Mouse (Mus musculus): ENCODE data around the gene Smg1.

Smg1 gene

DNA sequence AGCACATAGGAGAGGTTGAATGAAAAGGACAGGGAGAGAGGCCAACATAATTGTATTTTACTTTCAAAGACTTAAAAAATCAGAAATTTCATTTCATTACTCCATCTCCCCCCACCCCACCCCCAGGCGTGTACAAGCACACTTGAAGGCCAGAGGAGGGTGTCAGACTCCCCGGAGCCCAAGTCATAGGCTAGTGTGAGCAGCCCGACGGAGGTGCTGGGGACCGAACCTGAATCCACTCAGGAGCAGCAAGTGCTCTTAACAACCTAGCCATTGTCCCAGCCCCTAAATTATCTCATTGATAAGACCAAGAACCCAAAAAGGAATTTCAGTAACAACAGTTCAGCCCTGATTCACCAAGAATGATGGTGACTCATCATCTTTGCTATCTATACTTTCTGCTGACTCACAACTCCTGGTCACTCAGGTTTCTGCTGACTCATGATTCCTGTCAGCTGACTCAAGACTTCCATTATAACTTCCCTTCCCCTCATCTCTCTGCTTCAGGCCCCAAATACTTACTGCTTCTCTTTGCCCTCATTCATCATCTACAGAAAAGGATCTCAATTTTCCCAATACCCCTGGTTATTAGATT lies 138.9 kb downstream of the Smg1 start:
- DNase-seq (ENCODE audit: low read depth, low spot score): no peak

DNA sequence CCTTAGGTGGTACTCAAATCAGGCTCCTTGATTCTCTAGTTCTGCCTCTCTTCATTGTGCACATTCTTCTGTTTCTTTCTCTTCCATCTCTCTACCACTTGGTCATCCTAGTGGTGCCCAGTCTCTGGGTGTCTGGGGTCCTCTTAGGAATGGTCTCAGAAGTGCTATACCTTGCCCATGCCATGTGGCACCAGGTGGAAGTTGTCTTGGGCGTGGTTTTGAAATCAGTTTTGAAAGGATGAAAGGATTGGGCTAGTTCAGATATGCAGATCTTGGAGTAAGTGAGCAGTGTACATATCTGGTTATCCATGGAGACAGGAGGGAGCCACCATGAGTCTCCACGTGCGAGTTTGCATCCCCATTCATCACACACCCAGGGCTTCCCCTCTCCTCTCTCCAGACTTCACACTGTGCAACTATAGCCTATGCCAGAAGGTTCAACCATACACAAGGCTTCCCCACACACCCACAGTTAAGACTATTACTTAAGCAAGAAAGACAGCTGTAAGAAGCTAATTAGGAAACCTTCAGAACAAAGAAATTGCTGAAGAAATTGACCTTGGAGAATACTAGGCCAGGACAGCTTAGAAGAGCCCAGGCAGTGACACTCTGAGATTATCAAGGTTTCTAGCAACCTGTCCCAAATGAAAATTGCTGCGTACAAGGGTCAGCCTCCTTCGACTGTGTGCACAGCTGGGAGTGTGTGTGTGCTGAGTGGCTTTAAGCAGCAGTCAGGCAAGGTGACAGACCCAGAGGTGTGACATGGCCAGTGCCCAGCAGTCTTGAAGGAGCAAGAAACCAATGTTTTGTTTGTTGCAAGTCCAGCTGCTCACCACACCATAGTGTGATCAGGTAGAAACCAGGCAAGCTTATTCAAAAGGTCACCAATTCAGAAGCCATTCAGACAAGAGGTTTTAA lies 139.7 kb downstream of the Smg1 start:
- no peak for DNase-seq (ENCODE audit: low read depth, low spot score)

DNA sequence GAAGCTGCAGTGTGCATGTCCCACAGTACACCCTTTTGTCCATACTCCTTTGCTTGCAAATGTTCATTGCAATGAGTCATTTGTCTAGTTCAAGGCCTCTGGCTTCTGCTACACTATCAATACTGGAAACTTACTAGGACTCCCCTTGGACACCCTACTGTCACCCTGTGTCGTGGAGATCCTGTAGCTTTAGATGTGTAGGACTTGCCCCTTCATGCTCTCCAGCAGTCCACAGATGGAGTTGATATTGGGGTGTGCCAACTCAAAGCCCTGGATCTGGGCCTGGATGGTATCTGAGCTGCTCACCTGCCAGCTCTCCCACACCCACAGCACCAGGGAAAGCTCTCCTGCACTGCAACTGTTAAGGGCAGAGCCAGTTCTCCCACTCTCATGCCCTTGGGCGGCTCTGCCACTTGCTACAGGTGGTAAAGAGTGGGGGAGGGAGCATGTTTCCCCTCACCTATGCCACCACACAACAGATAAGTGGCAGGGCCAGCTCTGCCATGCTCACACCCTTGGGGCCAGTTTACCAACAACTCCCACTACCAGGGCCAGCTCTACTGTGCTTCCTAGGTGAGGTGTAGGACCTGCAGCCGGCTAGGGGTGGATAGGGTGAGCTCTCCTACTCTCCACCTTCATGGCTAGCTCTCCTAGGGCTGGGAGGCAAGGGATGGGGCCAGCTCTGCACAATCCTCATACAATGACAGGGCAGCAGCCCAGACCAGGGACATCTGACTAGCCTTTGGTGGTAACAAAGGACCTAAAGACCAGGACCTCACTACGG lies 140.6 kb downstream of the Smg1 start:
- DNase-seq (ENCODE audit: low read depth, low spot score): no peak

DNA sequence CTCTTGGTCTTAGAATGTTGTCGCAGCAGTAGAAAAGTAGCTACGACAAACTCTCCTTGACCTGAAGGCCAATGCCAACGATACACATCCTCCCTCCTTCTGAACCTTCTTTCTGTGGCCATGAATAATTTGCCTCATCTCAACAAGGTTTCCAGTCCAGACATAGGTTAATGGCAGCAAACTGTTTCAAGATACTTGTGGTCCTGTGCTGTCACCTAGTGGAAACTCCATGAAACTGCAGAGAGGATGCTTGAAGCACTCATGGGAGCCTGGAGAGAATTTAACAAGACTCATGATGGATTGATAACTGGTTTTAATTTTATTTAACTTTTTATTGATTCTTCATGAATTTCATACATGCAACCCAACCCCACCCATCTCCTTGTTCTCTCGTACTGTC lies 141.2 kb downstream of the Smg1 start:
- peak; percentile 62 for DNase-seq (ENCODE audit: low read depth, low spot score)

DNA sequence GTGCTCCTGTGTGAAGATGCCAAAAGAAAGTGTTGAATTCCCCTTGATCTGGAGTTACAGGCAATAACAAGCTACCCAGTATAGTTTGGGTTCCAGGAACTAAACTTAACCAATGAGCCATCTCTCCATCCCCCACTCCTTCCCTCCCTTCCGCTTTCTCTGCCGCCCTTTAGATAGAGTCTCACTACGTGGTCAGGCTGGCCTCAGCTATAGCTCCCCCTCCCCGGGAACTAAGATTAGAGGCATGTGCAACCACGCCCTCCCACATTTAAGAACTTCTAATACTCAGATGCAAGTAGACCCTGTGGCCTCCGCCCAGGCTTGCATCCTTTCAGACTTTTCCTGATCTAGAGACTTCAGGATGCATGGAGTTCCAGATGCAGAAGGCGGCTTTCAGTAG lies 145.9 kb downstream of the Smg1 start:
- no peak for DNase-seq (ENCODE audit: low read depth, low spot score)
